Mouse (Mus musculus) kidney, postnatal 36 days (tissue): Measurements from ENCODE around the gene Gm13277.
A peak's percentile ranks its signal among the peaks of the same experiment; 100 is the strongest.
"Not testable (repeated sequence)": the region's sequence is repeated elsewhere in the genome, so short reads cannot be mapped to it uniquely, and the experiment has no call there.

ENCODE experiments used
- DNase-seq, 2 experiments: peaks; one replicate each; pipeline ENCODE4 v3.0.0; 2021 to 2022; ENCODE audit warnings: mixed read lengths in 2 of 2

The Gm13277 gene

GRCm38 (mm10) chr4:88791250-88791649 is 2.8 kb downstream of the Gm13277 start, which contains the start of gene Gm13278:
Gene Gm13278, plus strand, starts transcription at chr4:88791550.
- not testable (repeated sequence) for DNase-seq

GRCm38 (mm10) chr4:88793936-88794675 is 5.7 kb downstream of the Gm13277 start, which contains the start of gene Gm13275:
Gene Gm13275, plus strand, starts transcription at chr4:88794487.
- DNase-seq = peak; percentile 14 to 46

- not testable (repeated sequence) for DNase-seq
These were observed 8.7 kb downstream of the Gm13277 start, which contains the start of gene Gm13279 for GRCm38 (mm10) chr4:88797097-88797496. Gene Gm13279, plus strand, starts transcription at chr4:88797397.

GRCm38 (mm10) chr4:88799365-88799764 is 10.9 kb downstream of the Gm13277 start, which contains the start of gene Gm13285:
Gene Gm13285, plus strand, starts transcription at chr4:88799665.
- DNase-seq = not testable (repeated sequence)

- DNase-seq = not testable (repeated sequence)
These were observed 14.5 kb downstream of the Gm13277 start, which contains the start of gene Gm13287 for GRCm38 (mm10) chr4:88802954-88803353. Gene Gm13287, plus strand, starts transcription at chr4:88803254.

GRCm38 (mm10) chr4:88805231-88805630 is 16.8 kb downstream of the Gm13277 start, which contains the start of gene Gm13288:
Gene Gm13288, plus strand, starts transcription at chr4:88805531.
- DNase-seq = not testable (repeated sequence)

- peak; percentile 32 to 53 for DNase-seq
These were observed 17.3 kb downstream of the Gm13277 start for GRCm38 (mm10) chr4:88805761-88806160.

- no peak for DNase-seq
These were observed 27.5 kb downstream of the Gm13277 start, which contains the start of gene Ifna7 for GRCm38 (mm10) chr4:88815928-88816327. Gene Ifna7, plus strand, starts transcription at chr4:88816228.

GRCm38 (mm10) chr4:88819659-88820058 is 31.2 kb downstream of the Gm13277 start, which contains the start of gene Ifna11:
Gene Ifna11, plus strand, starts transcription at chr4:88819959.
- no peak for DNase-seq

GRCm38 (mm10) chr4:88822995-88823394 is 34.6 kb downstream of the Gm13277 start:
- DNase-seq = peak in 1 of 2 experiments; percentile 50

GRCm38 (mm10) chr4:88827116-88827515 is 38.7 kb downstream of the Gm13277 start, which contains the start of gene Ifna6:
Gene Ifna6, plus strand, starts transcription at chr4:88827416.
- not testable (repeated sequence) for DNase-seq

- peak; percentile 7 to 66 for DNase-seq
These were observed 42.1 kb downstream of the Gm13277 start for GRCm38 (mm10) chr4:88830523-88830922.

GRCm38 (mm10) chr4:88835225-88835624 is 46.8 kb downstream of the Gm13277 start, which contains the start of gene Ifna5:
Gene Ifna5, plus strand, starts transcription at chr4:88835525.
- not testable (repeated sequence) for DNase-seq
